Mouse (Mus musculus) forebrain, embryonic 12.5 days (tissue): ENCODE measurements at regions not wholly inside any gene's neighbourhood (a gene's known extent, or its start where the extent isn't known, plus 50 kb on each side); places are given as distances from the start of the nearest gene placed in this dataset.

Experiments used
- ATAC-seq: fragments of 200-750 bp; cut with Nextera tagmentation; 2 replicates; pipeline ENCODE4 v1.8.0; 2017; ENCODE audit warnings: moderate TSS enrichment; ENCODE audit not compliant: low FRiP score
- H3K27ac ChIP-seq: fragments of 300-500 bp; sonication (generic); 2 replicates; pipeline ENCODE4 v1.5.1; 2016; ENCODE audit warnings: mild to moderate bottlenecking
- H3K27me3 ChIP-seq: fragments of 300-500 bp; sonication (generic); 2 replicates; pipeline ENCODE4 v1.6.1; 2016; ENCODE audit warnings: mild to moderate bottlenecking
- H3K36me3 ChIP-seq: fragments of 300-500 bp; sonication (generic); replicated peaks from 2 replicates; pipeline ENCODE4 v1.6.1; 2016; ENCODE audit warnings: mild to moderate bottlenecking
- H3K4me1 ChIP-seq: fragments of 300-500 bp; sonication (generic); 2 replicates; pipeline ENCODE4 v1.6.1; 2016
- H3K4me2 ChIP-seq: fragments of 300-500 bp; sonication (generic); 2 replicates; pipeline ENCODE4 v1.6.1; 2016; ENCODE audit warnings: mild to moderate bottlenecking, moderate library complexity
- H3K4me3 ChIP-seq: fragments of 300-500 bp; sonication (generic); replicated peaks from 2 replicates; pipeline ENCODE4 v1.5.1; 2016; ENCODE audit warnings: mild to moderate bottlenecking
- H3K9ac ChIP-seq: fragments of 300-500 bp; sonication (generic); 2 replicates; pipeline ENCODE4 v1.6.1; 2016; ENCODE audit warnings: mild to moderate bottlenecking
- H3K9me3 ChIP-seq: fragments of 300-500 bp; sonication (generic); 2 replicates; pipeline ENCODE4 v1.6.1; 2016
- WGBS: fragments of 180-500 bp; shearing (Covaris S2); methylation state at CpG from one replicate; pipeline ENCODE4 v1.1.7; 2016; 5-methylcytosine and 5-hydroxymethylcytosine counted together

DNA sequence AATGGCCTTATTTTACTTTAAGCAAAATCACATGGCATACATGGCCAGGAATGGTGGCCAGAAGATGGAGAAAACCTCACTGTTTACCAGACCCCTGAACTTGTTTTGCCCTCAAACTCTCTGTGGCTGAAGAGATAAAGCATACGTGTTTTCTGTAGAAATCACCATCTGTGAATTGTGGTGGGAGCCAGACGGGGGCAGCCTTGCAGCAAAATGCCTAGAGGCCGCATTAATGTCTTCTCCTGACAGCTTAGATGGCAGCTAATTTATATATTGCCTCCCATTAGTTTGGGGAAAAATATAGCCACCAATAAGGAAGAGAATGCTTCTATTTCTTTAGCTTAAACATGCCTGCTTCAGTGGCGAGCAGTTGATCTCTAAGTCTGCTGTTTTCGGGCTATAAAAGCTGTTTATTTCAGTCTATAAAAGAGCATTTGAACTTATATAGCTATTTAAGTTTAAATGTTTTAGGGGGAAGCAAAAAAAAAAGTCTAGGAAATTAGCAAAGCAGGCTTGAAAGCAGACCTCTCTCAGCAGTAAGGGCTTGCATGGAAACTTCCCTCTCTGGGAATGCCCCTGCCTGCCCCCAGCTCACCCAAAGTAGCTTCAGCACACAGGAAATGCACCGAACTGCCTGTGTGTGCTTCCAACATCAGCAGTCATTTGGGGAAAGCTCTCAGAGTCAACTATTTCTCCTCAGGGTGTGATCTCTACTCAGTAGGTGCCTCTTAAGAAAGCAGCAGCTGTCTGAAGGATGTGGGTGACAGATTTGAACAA, 747.1 kb downstream of the Gm826 start:
- no peak overlapping the region for H3K4me3 ChIP-seq
- WGBS = 62% methylated on average over 6 of the region's 6 CpGs
- H3K36me3 ChIP-seq = no peaks in the 10 kb centered on the region
- no peaks in the 10 kb centered on the region for H3K4me1 ChIP-seq
- no peak overlapping the region for H3K9ac ChIP-seq
- H3K9me3 ChIP-seq = no peaks in the 10 kb centered on the region
- H3K27ac ChIP-seq = no peak overlapping the region
- no peak overlapping the region for H3K4me2 ChIP-seq
- H3K27me3 ChIP-seq = no peaks in the 10 kb centered on the region
- ATAC-seq = no peak

- Histone ChIP-seq H3K9ac (no peak overlapping the region), H3K4me2 (no peak overlapping the region), H3K4me3 (no peak overlapping the region), H3K27ac (no peak overlapping the region), H3K9me3 (no peaks in the 10 kb centered on the region), H3K27me3 (no peaks in the 10 kb centered on the region), H3K36me3 (no peaks in the 10 kb centered on the region), H3K4me1 (no peaks in the 10 kb centered on the region)
- no peak for ATAC-seq
- 87% methylated on average over 2 of the region's 2 CpGs for WGBS
These were observed 742.4 kb downstream of the Gm826 start for GRCm38 (mm10) chr2:159591396-159592124.

- Histone ChIP-seq H3K4me3 (no peak overlapping the region), H3K4me1 (no peaks in the 10 kb centered on the region), H3K9ac (no peak overlapping the region), H3K27me3 (no peaks in the 10 kb centered on the region), H3K9me3 (no peaks in the 10 kb centered on the region), H3K36me3 (no peaks in the 10 kb centered on the region), H3K27ac (no peak overlapping the region), H3K4me2 (no peak overlapping the region)
- no peak for ATAC-seq
- WGBS = 73% methylated on average over 5 of the region's 5 CpGs
These were observed 741.1 kb downstream of the Gm826 start for GRCm38 (mm10) chr2:159592841-159593240.

DNA sequence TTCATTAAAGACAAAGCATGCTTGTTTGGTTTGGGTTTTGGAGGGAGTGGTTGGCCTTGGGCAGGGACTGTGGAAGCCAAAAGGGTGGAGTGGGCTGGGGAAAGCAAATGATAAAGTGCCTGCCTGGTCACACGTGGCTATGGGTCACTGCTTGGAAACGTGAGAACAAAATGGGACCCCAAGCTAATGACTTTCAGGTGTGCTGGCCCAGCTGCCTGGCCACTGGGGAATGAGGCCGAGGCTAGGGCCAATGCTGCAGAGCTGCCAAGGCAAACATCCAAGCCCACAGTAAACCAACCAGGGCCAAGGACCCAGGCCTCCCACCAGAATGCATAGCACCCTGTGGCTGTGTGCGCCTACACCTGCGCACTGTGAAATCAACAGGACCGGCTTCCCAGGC, 737.7 kb downstream of the Gm826 start:
- no peak overlapping the region for H3K27ac ChIP-seq
- WGBS = 93% methylated on average over 6 of the region's 6 CpGs
- no peak overlapping the region for H3K4me2 ChIP-seq
- H3K9ac ChIP-seq = no peak overlapping the region
- no peaks in the 10 kb centered on the region for H3K27me3 ChIP-seq
- H3K4me3 ChIP-seq = no peak overlapping the region
- H3K4me1 ChIP-seq = no peaks in the 10 kb centered on the region
- no peaks in the 10 kb centered on the region for H3K36me3 ChIP-seq
- no peak for ATAC-seq
- no peaks in the 10 kb centered on the region for H3K9me3 ChIP-seq

DNA sequence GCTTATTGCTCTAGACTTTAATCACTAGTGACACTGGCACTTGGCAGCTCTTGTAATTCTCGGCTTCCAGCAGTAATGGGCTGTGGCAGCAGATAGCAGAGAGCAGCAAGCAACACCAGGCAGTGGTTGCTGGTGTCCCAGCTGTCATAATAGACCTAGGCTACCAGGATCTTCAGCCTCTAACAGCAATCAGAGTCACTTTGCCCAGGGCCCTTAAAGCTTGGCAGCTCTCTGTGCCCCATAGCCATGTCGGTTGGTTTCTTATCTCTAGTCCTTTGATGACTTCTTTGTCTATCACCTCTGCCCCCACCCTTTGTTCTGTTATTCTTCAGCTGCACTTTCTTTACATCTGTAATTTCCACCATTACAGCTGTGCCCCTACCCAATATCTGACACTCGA, 735.9 kb downstream of the Gm826 start:
- Histone ChIP-seq H3K4me1 (no peaks in the 10 kb centered on the region), H3K4me3 (no peak overlapping the region), H3K36me3 (no peaks in the 10 kb centered on the region), H3K9me3 (no peaks in the 10 kb centered on the region), H3K9ac (no peak overlapping the region), H3K27me3 (no peaks in the 10 kb centered on the region), H3K27ac (no peak overlapping the region), H3K4me2 (no peak overlapping the region)
- ATAC-seq = no peak
- 77% methylated on average over 3 of the region's 3 CpGs for WGBS

- H3K4me3 ChIP-seq = no peak overlapping the region
- H3K4me1 ChIP-seq = no peaks in the 10 kb centered on the region
- no peak overlapping the region for H3K4me2 ChIP-seq
- no peaks in the 10 kb centered on the region for H3K9me3 ChIP-seq
- H3K27me3 ChIP-seq = no peaks in the 10 kb centered on the region
- ATAC-seq = no peak
- H3K27ac ChIP-seq = no peak overlapping the region
- H3K9ac ChIP-seq = no peak overlapping the region
- H3K36me3 ChIP-seq = no peaks in the 10 kb centered on the region
- 52% methylated on average over 3 of the region's 3 CpGs for WGBS
These were observed 726.8 kb downstream of the Gm826 start for GRCm38 (mm10) chr2:159607191-159607590.

GRCm38 (mm10) chr2:159610451-159610850, 723.5 kb downstream of the Gm826 start:
- no peak overlapping the region for H3K9ac ChIP-seq
- no peak overlapping the region for H3K4me2 ChIP-seq
- no peaks in the 10 kb centered on the region for H3K9me3 ChIP-seq
- no peaks in the 10 kb centered on the region for H3K4me1 ChIP-seq
- 82% methylated on average over 4 of the region's 4 CpGs for WGBS
- no peak overlapping the region for H3K4me3 ChIP-seq
- no peak overlapping the region for H3K27ac ChIP-seq
- H3K27me3 ChIP-seq = no peaks in the 10 kb centered on the region
- H3K36me3 ChIP-seq = no peaks in the 10 kb centered on the region
- no peak for ATAC-seq

GRCm38 (mm10) chr2:159616685-159617084, 717.3 kb downstream of the Gm826 start:
- no peak overlapping the region for H3K4me3 ChIP-seq
- no peaks in the 10 kb centered on the region for H3K4me1 ChIP-seq
- H3K27me3 ChIP-seq = no peaks in the 10 kb centered on the region
- 72% methylated on average over 4 of the region's 4 CpGs for WGBS
- H3K27ac ChIP-seq = no peak overlapping the region
- H3K36me3 ChIP-seq = no peaks in the 10 kb centered on the region
- no peak overlapping the region for H3K4me2 ChIP-seq
- no peaks in the 10 kb centered on the region for H3K9me3 ChIP-seq
- no peak for ATAC-seq
- no peak overlapping the region for H3K9ac ChIP-seq

DNA sequence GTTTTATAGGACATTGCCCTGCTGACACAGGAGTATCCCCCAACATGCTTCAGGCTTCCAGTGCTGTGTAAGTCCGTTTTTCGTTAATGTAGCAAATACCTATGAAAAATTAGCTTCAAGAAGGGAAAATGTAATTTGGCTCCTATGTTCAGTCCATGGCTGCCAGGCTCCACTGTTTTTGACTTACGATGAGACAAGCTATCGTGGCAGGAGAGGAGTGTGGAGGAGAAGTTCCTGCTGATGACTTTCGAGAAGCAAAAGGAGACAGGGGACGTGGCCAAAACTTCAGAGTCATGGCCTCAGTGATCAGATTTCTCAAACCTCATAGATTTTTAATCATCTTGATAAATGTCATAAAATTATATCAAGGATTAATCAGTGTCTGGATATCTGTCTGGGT, 712.7 kb downstream of the Gm826 start:
- ATAC-seq = no peak
- Histone ChIP-seq H3K9ac (no peak overlapping the region), H3K27ac (no peak overlapping the region), H3K36me3 (no peaks in the 10 kb centered on the region), H3K4me3 (no peak overlapping the region), H3K9me3 (no peaks in the 10 kb centered on the region), H3K4me2 (no peak overlapping the region), H3K27me3 (no peaks in the 10 kb centered on the region), H3K4me1 (no peaks in the 10 kb centered on the region)
- WGBS = 94% methylated on average over 6 of the region's 6 CpGs

DNA sequence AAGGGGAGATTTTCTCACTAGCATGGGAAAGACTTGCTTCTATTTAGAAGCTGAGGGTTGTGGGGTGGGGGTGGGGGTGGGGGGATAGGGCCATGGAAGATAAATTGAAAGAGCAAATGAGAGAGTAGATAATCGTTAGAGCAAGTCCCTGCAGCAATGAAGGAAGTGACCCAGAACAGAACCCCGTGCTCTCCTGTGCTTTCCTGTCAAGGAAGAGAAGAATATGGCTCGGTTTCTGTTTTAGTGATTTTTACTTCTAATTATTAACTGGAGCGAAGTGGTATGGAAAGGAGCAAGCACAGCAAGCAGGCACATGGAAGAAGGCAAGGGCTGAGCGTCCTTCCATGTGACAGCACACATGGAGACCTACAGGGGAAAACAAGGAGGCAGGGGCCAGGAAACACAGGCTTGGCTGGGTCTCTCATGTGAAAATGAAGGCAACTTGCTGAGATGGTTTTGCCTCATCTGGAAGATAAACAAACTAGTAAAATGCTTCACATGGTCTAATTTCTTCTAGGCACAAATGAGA, 711.8 kb downstream of the Gm826 start:
- Histone ChIP-seq H3K27ac (no peak overlapping the region), H3K36me3 (no peaks in the 10 kb centered on the region), H3K4me3 (no peak overlapping the region), H3K4me1 (no peaks in the 10 kb centered on the region), H3K27me3 (no peaks in the 10 kb centered on the region), H3K4me2 (no peak overlapping the region), H3K9ac (no peak overlapping the region), H3K9me3 (no peaks in the 10 kb centered on the region)
- no peak for ATAC-seq
- WGBS = 53% methylated on average over 5 of the region's 5 CpGs

- no peak for ATAC-seq
- H3K4me1 ChIP-seq = no peaks in the 10 kb centered on the region
- WGBS = 69% methylated on average over 1 of the region's 1 CpGs
These were observed 708.7 kb downstream of the Gm826 start for GRCm38 (mm10) chr2:159625306-159625705.

DNA sequence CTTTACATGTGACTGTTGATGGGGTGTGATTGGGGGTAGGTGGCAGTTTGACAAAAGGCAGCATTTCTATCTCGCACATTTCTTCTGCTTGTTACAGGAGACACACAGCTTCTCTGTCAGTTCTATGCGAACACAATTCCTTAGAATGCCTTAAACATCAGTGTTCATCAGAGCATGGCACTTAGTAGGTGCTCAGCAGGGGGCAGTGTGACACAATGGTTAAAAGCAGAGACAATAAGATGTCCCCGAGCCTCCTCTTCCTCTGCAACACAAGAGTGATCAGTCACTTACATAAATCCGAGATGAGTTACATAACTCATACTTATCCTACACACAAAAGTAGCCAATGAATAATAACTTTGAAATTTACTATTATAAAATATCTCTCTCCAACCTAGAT, 688.1 kb downstream of the Gm826 start:
- Histone ChIP-seq H3K9me3 (no peaks in the 10 kb centered on the region), H3K4me1 (no peaks in the 10 kb centered on the region), H3K4me2 (no peak overlapping the region), H3K27me3 (no peaks in the 10 kb centered on the region), H3K36me3 (no peaks in the 10 kb centered on the region), H3K4me3 (no peak overlapping the region), H3K9ac (no peak overlapping the region), H3K27ac (no peak overlapping the region)
- 57% methylated on average over 4 of the region's 4 CpGs for WGBS
- ATAC-seq = no peak

More at GRCm38 (mm10) chr2:159625306-159625705, 708.7 kb downstream of the Gm826 start:
- Histone ChIP-seq H3K27me3 (no peaks in the 10 kb centered on the region), H3K4me2 (no peak overlapping the region), H3K4me3 (no peak overlapping the region), H3K27ac (no peak overlapping the region), H3K9ac (no peak overlapping the region), H3K9me3 (no peaks in the 10 kb centered on the region), H3K36me3 (no peaks in the 10 kb centered on the region)

DNA sequence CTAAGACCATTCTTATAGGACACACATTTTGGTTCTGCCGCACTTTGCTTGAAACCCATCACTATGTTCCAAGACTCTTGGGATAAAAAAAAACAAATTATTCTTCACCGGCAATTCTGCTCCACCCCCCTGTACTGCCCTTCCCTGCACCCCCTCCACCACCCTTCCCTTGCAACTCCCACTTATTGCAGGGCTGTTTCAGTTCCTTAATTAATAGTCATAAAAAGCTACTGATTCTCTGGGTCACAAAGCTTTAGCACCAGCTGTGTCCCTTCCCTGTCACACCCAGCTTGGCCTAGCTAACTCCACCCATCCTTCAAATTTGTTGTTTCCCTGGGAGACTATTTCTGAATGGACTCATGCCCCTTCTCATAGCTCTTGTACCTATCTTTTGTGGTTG, 687.4 kb downstream of the Gm826 start:
- no peak overlapping the region for H3K9ac ChIP-seq
- 88% methylated on average over 2 of the region's 2 CpGs for WGBS
- H3K4me2 ChIP-seq = no peak overlapping the region
- H3K9me3 ChIP-seq = no peaks in the 10 kb centered on the region
- no peak overlapping the region for H3K4me3 ChIP-seq
- H3K36me3 ChIP-seq = no peaks in the 10 kb centered on the region
- H3K27ac ChIP-seq = no peak overlapping the region
- no peaks in the 10 kb centered on the region for H3K4me1 ChIP-seq
- no peak for ATAC-seq
- H3K27me3 ChIP-seq = no peaks in the 10 kb centered on the region
